Mouse (Mus musculus) frontal cortex, postnatal 10 days (tissue): ENCODE results near the gene Zcchc7.
A peak's percentile ranks its signal among the peaks of the same experiment; 100 is the strongest.

Source experiments
- DNase-seq, 2 experiments: peaks; one replicate each; pipeline ENCODE4 v3.0.0; 2022; ENCODE audit warnings: low spot score in 2 of 2, mixed read lengths in 1 of 2

Zcchc7 gene

DNA sequence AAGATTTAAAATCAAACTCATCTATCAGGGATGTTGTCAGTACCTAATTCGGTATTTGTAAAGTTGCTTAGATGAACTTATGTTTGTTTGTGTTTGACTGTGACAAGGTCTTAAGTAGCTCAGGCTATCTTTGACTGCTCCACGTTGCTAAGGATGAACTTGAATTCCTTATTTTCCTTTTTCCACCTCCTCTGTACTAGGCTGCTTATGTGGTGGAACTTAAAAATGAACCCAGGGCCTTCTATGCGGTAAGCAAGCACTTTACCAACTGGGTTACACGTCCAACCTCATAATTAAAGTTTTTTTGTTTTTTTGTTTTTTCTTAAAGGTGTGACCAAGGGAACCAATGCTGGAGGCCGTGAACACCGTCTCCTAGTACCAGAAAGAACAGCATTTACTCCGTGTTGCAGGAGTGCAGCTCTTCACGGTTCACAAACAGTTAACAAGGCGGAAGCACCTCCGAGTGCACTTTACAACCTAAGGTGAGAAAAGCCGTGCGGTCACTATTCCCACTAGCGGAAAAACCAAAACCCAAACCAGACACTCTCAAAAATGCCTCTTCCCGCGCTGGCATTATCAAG, at the start of gene Zcchc7:
Gene Zcchc7, plus strand, starts transcription at position 325 of the 581 bp plus-strand sequence.
- no peak for DNase-seq

DNA sequence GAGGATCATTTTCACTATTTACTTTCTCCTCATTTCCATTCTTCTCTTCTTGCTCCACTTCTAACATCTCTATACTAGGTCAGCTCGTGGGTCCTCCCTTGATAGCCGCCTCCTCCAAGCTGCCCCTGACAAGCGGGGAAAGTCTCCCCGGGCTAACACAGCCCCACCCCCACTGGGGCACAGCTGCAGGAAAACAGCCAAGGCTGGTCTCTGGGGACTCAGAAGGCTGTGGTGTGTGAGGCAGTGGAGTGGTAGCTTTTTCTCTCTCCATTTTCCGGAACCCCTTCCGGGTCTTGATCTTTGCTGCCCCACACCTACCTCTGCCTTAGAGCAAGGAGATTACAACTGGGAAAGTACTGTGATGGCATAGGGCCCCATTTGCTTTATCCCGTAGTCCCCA, 49.7 kb upstream of the Zcchc7 start:
- DNase-seq, result no peak

DNA sequence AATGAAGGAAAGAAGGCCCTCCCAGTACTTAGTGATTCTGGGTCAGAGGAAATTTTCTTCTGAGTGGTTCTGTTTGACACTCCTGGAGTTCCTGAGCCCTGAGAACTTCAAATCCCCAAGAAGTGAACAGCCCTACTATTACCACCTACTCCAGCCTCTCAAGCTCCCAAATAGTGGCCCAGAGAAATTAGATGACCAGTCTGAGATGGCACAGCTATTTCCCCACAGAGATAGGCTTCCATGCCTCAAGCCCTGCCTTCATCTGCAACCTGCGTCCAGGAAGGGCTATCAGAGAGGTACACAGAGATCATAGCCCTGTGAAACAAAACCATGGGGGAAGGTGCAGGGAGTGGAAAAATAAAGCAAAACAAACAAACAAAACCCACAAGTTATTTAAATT, 48.8 kb upstream of the Zcchc7 start:
- no peak for DNase-seq

DNA sequence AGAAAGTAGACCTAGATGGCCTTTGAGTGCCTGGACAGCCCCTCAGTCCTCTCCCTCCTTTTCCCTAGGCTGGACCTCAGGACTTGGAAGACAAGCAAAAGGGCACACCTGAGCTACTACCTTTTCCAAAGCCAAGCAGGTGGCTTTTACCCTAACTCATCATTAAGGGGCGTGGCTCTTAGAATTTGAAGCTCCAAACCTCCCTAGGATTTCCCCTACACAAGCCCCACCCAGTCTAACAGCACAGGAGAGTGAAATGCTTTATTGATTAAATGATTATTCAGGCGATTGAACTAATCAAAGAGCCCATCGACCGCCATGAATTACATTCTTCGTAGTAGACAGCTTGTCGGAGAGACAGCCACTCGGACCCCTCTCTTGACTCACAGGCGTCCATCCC, 47.4 kb upstream of the Zcchc7 start:
- no peak for DNase-seq

DNA sequence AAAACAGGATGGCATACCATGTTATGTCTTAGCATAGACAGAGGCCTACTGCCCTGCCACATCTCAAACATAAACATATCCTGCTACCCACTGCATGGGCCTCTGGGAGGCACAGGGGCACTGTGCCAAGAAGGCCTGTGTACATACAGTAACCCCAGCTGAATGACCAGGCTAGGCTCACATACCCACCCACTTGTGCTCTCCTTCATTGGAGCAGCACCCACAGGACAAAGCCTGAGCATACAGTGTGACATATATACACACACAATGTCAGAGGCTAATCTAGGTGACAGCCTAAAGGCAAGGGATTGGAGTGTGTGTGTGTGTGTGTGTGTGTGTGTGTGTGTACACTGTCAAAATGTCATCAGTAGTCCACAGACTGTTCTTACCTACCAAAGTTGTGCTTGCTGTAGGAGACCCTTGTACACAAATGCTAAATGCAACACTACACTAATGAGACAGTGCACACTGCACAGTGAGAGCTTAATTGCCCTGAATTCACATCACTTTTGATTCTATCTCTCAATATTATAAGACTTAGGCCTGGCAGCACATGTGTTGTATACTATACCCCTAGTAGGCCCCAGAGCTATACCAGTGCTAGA, 46.5 kb upstream of the Zcchc7 start:
- no peak for DNase-seq

DNA sequence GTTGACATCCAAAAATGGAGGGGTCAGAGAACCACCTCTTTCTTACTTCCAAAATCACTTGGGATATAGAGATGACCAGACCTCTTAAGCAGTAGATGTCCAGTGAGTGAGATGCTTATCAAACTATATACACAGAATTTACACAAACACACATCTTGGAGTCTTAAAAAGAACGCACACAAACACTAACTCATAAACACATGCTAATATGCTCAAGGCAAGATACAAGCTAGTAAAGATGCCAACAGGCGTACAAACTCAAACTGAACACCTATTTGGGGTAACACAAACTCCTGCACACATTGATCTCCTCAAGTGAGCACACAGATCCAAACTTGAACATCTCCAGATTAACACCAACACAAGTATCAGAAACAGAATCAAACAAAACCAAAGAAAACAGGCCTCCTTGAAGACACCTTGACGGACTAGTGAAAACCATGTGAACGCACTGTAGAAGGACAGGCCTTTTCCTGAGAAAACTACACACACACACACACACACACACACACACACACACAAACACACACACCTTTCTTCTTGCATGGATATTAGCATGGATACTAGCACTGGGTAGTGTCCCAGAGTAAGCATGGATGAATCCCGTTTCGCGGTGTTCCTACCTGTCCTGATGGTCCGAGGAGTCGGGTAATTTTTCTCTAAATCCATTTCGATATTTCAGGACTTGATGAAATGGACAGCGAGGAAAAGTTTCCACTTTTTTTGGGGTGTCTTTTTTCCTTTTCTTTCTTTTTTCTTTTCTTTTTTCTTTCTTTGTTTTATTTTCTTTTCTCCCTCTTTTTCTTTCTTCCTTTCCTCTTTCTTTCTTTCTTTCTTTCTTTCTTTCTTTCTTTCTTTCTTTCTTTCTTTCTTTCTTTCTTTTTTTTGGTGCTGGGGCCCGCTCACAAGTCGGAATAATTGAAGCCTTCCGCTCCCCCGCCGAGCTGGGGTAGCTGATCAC, 45.7 kb upstream of the Zcchc7 start, which contains the start of gene Pax5:
Gene Pax5, minus strand, starts transcription at position 748 of the 961 bp plus-strand sequence.
- no peak for DNase-seq

DNA sequence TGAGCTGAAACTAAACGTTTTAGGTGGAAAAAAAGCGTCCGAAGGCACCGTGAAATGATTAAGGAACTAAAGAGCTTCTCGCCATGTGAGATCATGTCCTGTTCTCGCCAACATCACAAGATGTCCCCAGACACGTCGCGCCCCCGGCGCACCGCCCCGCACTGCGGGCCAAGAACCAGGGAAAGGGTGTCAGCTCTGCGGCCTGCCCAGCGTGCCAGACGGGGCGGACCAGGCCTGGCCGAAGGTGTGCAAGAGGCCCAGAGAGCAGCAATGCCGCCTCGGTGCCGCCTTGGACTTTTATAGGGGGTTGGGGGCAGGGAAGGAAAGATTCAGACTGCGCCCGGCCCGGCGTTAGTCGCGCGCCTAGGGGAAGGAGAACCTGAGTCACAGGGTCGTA, 45.0 kb upstream of the Zcchc7 start:
- no peak for DNase-seq

DNA sequence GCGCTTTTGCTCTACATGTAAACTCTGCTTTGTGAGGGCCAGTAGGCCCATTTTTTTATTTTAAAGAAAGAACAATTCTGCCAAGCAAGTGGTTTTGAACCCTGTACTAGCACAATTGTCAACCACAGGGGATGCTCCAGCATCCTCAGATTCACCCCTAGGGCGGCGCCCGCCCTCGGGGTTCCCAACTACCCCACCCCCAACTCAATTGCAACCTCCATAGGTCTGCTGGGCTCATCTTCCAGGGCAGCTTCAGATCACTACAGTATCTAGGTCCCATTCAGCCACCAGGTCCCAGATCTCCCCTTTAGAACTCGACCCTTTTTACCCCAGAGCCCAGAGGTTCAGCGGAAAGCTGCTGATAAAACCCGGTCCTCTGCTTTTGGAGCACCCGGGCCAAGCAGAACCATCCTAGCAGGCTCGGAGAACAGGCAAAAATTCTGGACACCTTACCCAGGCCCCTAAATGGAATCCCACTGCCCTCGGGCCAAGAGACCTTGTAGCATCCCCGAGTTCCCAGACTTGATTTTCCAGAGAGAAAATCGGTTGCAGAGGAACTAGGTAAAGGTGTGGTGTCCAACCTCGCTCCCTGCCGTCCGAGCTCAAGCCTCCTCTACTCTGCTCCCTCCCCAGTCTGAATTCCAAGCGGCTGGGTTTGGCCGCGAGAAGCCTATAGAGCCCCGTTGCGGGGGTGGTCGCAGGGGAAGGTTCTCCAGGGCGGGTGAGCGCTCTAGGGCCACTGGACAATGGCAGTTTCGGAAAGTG, 44.4 kb upstream of the Zcchc7 start:
- no peak for DNase-seq

DNA sequence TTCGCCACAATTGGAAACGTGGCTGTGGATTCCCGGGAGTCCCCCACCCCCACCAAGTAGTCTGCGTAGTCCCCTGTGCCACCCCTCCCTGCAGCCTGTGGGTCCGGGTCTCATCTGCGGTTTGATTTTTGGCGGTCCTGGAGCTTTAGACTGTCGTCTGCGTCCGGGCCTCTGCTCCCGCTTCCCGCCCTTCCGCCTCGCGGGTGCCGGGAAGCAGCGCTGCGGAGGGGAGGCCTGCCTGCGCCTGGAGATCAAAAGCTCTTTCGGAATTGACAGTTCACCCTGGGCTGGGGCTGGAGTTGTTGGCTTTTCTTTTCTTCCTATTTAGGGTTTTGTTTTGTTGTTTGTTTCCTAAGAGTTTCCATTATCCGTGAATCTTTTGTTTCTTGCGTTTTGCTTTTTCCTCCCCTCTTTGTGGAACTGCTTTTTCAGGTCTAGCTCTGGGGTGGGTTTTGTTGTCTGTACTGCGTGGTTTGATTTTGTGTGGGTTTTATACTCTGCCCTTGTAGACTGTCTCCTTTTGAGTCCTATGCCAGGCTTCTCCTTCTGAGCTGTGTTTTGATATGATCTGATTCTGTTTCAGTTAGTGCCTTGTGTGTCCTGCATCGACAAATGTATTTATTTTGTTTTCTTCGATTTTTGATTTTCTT, 43.5 kb upstream of the Zcchc7 start:
- DNase-seq, result no peak

DNA sequence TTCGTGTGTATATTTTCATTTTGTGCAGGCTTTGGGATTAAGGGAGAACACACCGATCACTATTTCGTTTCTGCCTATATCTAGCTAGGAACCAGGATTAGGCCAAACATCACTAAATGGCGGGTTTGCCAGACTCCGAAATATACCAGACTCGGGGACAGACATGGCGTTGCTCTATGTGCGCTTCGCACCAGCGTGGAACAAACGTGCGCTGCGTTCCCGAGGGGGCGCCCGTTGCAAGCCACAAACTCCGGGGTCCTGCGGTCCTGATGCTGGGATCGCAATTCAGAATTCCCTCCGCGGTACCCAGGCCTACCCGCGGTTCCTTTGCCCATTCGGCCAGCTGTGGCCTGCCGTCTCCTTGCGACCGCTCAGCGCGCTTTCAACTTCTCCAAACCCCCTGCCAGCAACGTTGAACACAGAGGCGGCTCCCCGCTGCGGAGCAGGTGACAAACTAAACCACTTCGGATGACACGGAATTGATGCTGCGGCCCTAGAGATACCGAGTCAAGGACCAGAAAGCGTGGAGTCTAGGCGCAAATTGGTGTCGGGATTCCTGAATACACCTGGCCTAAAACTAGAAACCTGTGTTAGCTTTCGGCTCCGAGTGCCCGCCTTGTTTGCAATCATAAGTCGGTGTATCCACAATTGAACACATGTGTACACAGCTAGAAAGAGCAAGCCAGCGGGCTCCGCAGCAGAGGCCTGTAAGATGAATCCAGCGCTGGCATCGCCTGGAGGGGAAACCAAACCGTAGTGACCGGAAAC, 42.7 kb upstream of the Zcchc7 start:
- DNase-seq, result peak in 1 of 2 experiments; percentile 18

DNA sequence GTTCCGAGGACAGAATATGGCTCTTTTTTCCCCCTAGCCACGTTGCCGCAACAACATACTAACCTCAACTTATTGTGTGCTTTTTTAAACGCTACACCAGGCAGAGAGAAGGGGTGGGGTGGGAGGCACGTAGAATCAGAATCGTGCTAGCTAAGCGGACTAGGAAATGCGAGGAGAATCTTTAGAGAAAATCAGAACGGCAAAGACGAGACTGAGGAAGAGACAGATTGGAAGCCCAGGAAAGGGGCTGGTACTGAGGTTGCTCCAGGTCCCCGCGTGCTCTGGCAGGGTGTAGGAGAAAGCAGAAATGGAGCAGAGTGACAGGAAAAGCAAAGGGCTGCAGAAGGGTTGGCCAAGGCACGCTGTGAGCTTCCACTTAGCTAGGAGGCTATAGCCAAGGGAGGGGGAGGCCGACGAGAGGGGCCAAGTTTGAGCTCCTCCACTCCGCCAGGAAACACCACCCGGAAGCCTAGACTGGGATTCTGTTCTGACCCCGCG, 42.1 kb upstream of the Zcchc7 start:
- no peak for DNase-seq

DNA sequence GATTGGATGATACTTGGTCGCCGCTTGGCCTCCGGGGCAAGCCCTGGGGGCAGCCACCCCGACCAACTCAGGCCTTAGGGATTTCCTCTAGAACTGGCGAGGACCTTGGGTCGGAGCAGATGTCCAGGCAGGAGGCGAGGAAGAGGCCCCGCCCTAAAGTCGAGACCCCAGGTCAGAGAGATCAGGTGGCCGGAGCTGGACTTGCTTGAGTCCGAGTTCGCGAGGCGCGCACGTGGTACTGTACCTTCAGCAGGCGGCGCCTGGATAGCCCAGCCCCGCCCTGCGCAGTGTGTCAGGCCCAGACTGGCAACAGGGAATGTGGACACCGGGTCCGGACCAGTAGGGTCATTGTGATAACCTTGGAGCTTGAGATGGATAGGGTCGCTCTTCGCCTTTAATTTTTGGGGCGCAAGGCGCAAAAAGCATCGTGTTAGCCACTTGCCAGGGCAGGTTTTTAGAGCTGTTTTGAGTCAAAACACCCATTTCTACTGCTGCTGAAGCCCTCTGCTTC, 41.5 kb upstream of the Zcchc7 start:
- DNase-seq, result no peak

DNA sequence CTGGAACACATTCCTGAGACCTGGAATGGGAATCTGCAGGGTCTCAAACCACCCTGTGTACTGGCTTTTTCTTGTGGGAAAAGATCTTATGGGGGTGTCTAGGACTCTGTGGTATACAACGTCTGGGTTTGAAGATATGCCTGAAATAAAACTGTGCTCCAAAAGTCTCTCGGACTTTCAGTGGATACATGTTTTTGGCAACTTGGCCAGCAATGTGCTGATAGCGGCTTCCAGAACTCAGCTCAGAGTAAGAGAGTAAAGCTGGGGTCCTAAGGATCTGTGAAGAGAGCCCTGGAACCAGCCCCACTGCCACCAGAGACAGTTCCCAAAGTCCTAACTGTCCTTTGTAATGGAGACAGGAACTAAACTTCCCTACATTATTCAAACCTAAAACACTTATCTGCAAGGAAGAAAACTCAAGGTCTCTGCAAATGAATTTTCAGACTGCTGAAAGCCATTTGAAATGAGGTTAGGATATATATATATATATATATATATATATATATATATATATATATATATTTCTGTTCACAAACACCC, 40.0 kb upstream of the Zcchc7 start:
- DNase-seq, result no peak

DNA sequence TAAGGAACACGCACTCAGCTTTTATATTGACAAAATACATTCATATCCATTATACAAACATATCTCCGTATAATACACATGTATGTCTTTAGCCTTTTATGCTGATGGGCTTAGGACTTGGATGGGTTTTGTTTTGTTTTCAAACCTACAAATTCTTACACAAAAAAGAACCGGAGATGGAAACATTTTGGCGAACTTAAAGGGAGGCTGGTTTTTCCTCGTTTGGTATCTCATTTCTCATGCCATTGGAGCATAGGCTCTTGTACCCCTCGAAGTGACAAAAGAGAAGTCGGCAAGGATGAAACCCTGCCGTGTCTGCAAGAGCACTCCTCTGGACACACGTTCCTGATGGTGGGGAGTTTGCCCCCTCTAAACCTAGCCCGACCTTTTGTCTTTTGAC, 39.3 kb upstream of the Zcchc7 start:
- DNase-seq, result no peak

DNA sequence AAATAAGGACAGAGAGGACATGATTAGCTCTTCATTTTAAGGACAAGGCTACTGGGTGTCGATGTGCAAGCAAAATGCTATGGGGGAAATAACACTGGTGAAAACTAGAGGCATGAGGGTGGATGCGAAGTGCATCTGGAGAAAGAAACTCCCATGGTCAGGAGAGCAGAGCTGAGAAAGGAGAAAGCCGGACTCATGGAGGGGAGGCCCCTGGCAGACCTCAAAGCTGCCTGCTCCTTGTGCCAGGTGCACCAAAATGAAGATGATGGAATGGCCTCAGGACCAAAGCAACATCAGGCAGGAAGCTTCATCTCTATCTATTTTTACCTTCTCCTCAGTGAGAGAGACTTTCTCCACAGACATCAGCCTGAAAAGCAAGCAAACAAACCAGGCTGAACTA, 38.0 kb upstream of the Zcchc7 start:
- no peak for DNase-seq

DNA sequence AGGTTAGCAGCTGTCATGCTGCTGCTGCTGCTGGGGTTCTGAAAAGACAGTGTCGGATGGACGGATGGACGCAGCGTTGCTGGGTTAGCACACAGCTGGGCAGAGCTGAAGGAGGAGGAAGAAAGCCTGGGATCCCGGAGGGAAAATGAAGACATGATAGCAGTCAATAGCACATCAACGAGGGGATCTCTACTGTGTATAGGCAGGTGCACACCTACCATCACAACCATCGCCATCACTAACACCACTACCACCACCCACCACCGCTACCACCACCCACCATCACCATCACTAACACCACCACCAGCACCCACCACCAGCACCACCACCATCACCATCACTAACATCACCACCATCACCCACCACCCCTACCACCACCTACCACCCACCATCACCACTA, 35.6 kb upstream of the Zcchc7 start:
- no peak for DNase-seq

DNA sequence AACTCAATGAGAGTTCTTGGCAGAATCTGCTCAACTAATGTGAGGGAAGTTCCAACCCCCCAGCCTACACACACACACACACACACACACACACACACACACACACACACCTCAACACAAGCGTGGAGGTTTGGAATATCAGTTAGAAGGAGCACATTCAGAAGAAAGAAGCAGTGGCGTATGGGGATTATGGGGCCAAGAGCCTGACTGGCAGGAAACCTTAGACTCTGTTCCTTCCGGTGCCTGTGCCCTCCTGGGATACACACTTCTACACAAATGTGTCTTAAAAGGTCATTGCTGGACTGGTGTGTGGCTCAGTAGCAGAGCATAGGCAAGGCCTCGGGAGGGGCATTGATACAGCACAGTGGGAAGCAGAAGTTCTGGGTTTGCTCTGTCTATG, 34.4 kb upstream of the Zcchc7 start:
- DNase-seq, result no peak

DNA sequence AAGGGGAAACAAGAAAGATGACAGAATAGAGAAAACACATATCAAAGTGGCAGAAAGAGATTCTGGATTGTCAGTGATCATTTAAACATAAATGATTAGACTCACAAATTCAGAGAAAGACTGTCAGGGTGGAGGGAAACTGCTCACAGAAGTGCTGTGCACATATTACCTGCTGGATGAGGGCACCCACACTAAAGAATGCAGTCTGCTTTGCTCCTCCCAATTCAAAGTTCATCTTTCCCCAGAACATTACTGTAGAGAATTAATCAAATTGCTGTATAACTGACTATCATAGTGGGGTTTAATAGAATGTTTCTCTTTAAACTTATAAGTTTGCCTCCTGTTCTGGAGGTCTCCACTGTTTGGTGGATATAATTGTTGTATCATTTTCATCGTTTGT, 15.2 kb upstream of the Zcchc7 start:
- DNase-seq, result no peak

DNA sequence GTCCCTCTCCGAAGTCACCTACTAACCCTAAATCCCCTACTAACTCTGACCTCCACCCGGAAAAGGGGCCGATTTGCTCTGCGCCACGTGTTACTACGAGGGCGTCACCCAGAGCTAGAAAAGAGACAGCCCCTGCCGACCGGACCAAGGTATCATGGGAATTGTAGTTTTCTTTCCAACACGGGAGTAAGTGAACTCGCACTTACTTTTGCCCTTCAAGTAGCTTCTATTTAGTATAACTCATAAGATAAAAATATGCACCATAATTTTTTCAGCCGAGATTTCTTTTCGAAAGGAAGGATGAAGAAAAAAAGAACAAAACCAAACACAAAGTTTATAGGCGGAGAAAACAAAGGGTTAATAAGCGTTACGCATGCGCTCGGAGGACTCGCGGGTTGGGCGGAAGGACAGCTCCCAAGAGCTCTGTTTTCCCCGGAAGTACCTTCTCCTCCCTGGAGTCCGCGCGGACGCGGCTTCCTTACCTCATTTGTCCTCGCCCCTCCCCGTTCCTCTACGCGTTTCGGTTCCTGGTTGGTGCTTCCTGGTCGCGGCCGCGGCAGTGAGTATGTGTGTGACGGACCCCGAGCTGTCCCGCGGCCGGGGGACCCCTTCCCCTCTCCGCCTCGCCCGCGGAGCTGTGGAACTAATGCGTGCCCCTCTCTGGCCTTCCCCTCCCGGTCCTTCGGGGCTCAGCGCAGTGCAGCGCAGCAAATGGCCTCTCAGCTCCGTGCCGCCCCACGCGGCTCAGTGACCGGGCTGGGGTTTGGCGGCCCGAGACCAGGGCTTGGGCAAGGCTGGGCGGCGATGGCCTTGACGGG, 666 bp downstream of the Zcchc7 start:
- DNase-seq, result peak; percentile 91
